Mouse (Mus musculus): ENCODE measurements at regions not wholly inside any gene's neighbourhood (a gene's known extent, or its start where the extent isn't known, plus 50 kb on each side); places are given as distances from the start of the nearest gene placed in this dataset.

GRCm38 (mm10) chr17:77819698-77820097 is 380.4 kb upstream of the Crim1 start:
- no peak for DNase-seq

GRCm38 (mm10) chr17:77843949-77844348 is 356.1 kb upstream of the Crim1 start:
- no peak for DNase-seq

- DNase-seq = no peak
These were observed 325.6 kb upstream of the Crim1 start for GRCm38 (mm10) chr17:77874497-77874896.

- no peak for DNase-seq
These were observed 323.0 kb upstream of the Crim1 start for GRCm38 (mm10) chr17:77877016-77877415.

- DNase-seq = no peak
These were observed 314.9 kb upstream of the Crim1 start for GRCm38 (mm10) chr17:77885150-77885549.

GRCm38 (mm10) chr17:77889147-77889546 is 310.9 kb upstream of the Crim1 start:
- DNase-seq = peak; percentile 23

GRCm38 (mm10) chr17:77904412-77904811 is 295.6 kb upstream of the Crim1 start:
- DNase-seq = no peak

GRCm38 (mm10) chr17:77913962-77914450 is 286.0 kb upstream of the Crim1 start:
- DNase-seq = no peak

- no peak for DNase-seq
These were observed 269.8 kb upstream of the Crim1 start for GRCm38 (mm10) chr17:77930253-77930652.

GRCm38 (mm10) chr17:77930967-77931591 is 269.0 kb upstream of the Crim1 start:
- no peak for DNase-seq

GRCm38 (mm10) chr17:77933192-77933591 is 266.9 kb upstream of the Crim1 start:
- no peak for DNase-seq

GRCm38 (mm10) chr17:77958048-77958447 is 242.0 kb upstream of the Crim1 start:
- no peak for DNase-seq

GRCm38 (mm10) chr17:77961296-77961695 is 238.8 kb upstream of the Crim1 start:
- DNase-seq = no peak

- no peak for DNase-seq
These were observed 236.7 kb upstream of the Crim1 start for GRCm38 (mm10) chr17:77963358-77963757.

GRCm38 (mm10) chr17:77968510-77968909 is 231.5 kb upstream of the Crim1 start:
- DNase-seq = no peak

GRCm38 (mm10) chr17:77969187-77969586 is 230.9 kb upstream of the Crim1 start:
- peak; percentile 78 for DNase-seq

Measured in heart, adult 11 months (tissue).